Comparison of ENCODE assay signal across 27 mouse cellular contexts in genomic region chr10:129972994-129973393, GRCm38 (mm10). TPM values are rescaled to one million over a fixed set of nuclear protein-coding genes. Genes with fewer than 3 reads are reported as not detected.
DNase-seq lines count a peak whose midpoint lies in the region; ATAC-seq lines count a peak whose summit lies in the region.
"Not testable (repeated sequence)": the region's sequence is repeated elsewhere in the genome, so short reads cannot be mapped to it uniquely, and the experiment has no call there.
"Had no signal": no experiment of that assay in that cellular context is flagged by ENCODE, and none has a peak within 500 bp of the region (broad histone marks: within the 10 kb centered on the region; RNA-seq: fewer than 3 reads in every experiment).

No protein-coding gene starts in this region.

- not testable (repeated sequence) for H3K9ac ChIP-seq in forebrain, embryonic 11.5 days (ENCODE audit: low read length); forebrain, embryonic 14.5 days (ENCODE audit: low read length); intestine, embryonic 15.5 days; neural tube, embryonic 11.5 days (ENCODE audit: low read length)

- not testable (repeated sequence) for H3K9me3 ChIP-seq in forebrain, embryonic 11.5 days (ENCODE audit: control insufficient read depth, low read length); forebrain, embryonic 14.5 days (replicated peaks; ENCODE audit: control insufficient read depth, low read length); intestine, embryonic 15.5 days; neural tube, embryonic 11.5 days (ENCODE audit: control insufficient read depth, low read length)

- not testable (repeated sequence) for H3K4me3 ChIP-seq in forebrain, embryonic 11.5 days (ENCODE audit: low read depth, low read length); forebrain, embryonic 14.5 days (ENCODE audit: low read depth, low read length); intestine, embryonic 15.5 days (replicated peaks); neural tube, embryonic 11.5 days (ENCODE audit: low read depth, low read length)

- H3K27me3 ChIP-seq in forebrain, embryonic 11.5 days (ENCODE audit: control insufficient read depth, insufficient read depth, low read length); forebrain, embryonic 14.5 days (replicated peaks; ENCODE audit: control insufficient read depth, insufficient read depth, low read length); intestine, embryonic 15.5 days (replicated peaks); neural tube, embryonic 11.5 days (ENCODE audit: control insufficient read depth, insufficient read depth, low read length): not testable (repeated sequence)

- not testable (repeated sequence) for H3K27ac ChIP-seq in forebrain, embryonic 11.5 days (ENCODE audit: low read depth, low read length); forebrain, embryonic 14.5 days (ENCODE audit: low read depth, low read length); intestine, embryonic 15.5 days; neural tube, embryonic 11.5 days (ENCODE audit: low read depth, low read length)

- not testable (repeated sequence) for DNase-seq in forebrain, embryonic 11.5 days (ENCODE audit: low spot score); forebrain, embryonic 14.5 days (ENCODE audit: low spot score); neural tube, embryonic 11.5 days (ENCODE audit: low spot score)

- not testable (repeated sequence) for H3K4me1 ChIP-seq in forebrain, embryonic 11.5 days (replicated peaks; ENCODE audit: control insufficient read depth, insufficient read depth, low read length); forebrain, embryonic 14.5 days (ENCODE audit: control insufficient read depth, insufficient read depth, low read length); intestine, embryonic 15.5 days (replicated peaks); neural tube, embryonic 11.5 days (ENCODE audit: control insufficient read depth, insufficient read depth, low read length)

- no CpG with 5 or more reads among the region's 3 CpGs for WGBS in forebrain, embryonic 11.5 days
- WGBS in forebrain, embryonic 14.5 days: no CpG with 5 or more reads among the region's 3 CpGs
- no CpG with 5 or more reads among the region's 3 CpGs for WGBS in intestine, embryonic 15.5 days
- no CpG with 5 or more reads among the region's 3 CpGs for WGBS in neural tube, embryonic 11.5 days

- H3K4me2 ChIP-seq in forebrain, embryonic 11.5 days (ENCODE audit: low read depth, low read length, severe bottlenecking); forebrain, embryonic 14.5 days (ENCODE audit: low read length); intestine, embryonic 15.5 days (replicated peaks); neural tube, embryonic 11.5 days (ENCODE audit: low read depth): not testable (repeated sequence)

- not testable (repeated sequence) for H3K36me3 ChIP-seq in forebrain, embryonic 11.5 days (ENCODE audit: control insufficient read depth, insufficient read depth, low read length); forebrain, embryonic 14.5 days (ENCODE audit: control insufficient read depth, insufficient read depth, low read length); intestine, embryonic 15.5 days; neural tube, embryonic 11.5 days (ENCODE audit: control insufficient read depth, insufficient read depth, low read length)

- ATAC-seq in forebrain, embryonic 11.5 days (replicated peaks; ENCODE audit: low FRiP score): peak; percentile 79
- 0 out of 2 replicates have a peak, but pooled peaks have one; percentile 26 for ATAC-seq in forebrain, embryonic 14.5 days
- peak; percentile 53 for ATAC-seq in granulocyte monocyte progenitor cell, adult 5-6 weeks (replicated peaks; ENCODE audit: poor library complexity, severe bottlenecking)
- peak; percentile 53; the same call in 1 of the 2 replicates for ATAC-seq in intestine, embryonic 15.5 days
- ATAC-seq in megakaryocyte-erythroid progenitor cell, adult 5-6 weeks (replicated peaks; ENCODE audit: low FRiP score, low TSS enrichment, poor library complexity, severe bottlenecking): peak; percentile 90
- ATAC-seq in neural tube, embryonic 11.5 days (ENCODE audit: insufficient read depth, low FRiP score, low TSS enrichment): peak; percentile 55; the same call in 1 of the 2 replicates

RNA-seq across cellular contexts. Expression of gene Olfr247, which starts 2.9 kb away (rescaled TPM):
- polyA plus RNA-seq in forebrain, embryonic 11.5 days (2014; fragmentation: Nextera tagmentation; extraction: Ambion mirVana): not detected in 2 replicates
- polyA plus RNA-seq in forebrain, embryonic 14.5 days (2014; fragmentation: Nextera tagmentation; extraction: Ambion mirVana): not detected in 2 replicates
- total RNA-seq in granulocyte monocyte progenitor cell, adult 5-6 weeks (2014; fragmentation: Nextera tagmentation): not detected in 2 replicates
- total RNA-seq in granulocyte monocyte progenitor cell, adult 5-6 weeks (2017): not detected in 2 replicates
- polyA plus RNA-seq in intestine, embryonic 15.5 days (2015; fragmentation: Nextera tagmentation; extraction: Ambion mirVana): not detected in 2 replicates
- total RNA-seq in megakaryocyte-erythroid progenitor cell, adult 5-6 weeks (2014; fragmentation: Nextera tagmentation): not detected in 2 replicates
- not detected in 2 replicates for total RNA-seq in megakaryocyte-erythroid progenitor cell, adult 5-6 weeks (2017)
- polyA plus RNA-seq in neural tube, embryonic 11.5 days (2014; fragmentation: Nextera tagmentation; extraction: Ambion mirVana): not detected in 2 replicates
- total RNA-seq: adrenal gland, adult 18-20 months; adrenal gland, postnatal 10 days; adrenal gland, postnatal 36 days; CH12.LX; G1E; gastrocnemius, adult 2 months; gastrocnemius, postnatal 14 days; gastrocnemius, postnatal 4 days; heart, adult 18-20 months; heart, postnatal 10 days; heart, postnatal 36 days had no signal
- polyA plus RNA-seq: embryonic facial prominence, embryonic 12.5 days; embryonic facial prominence, embryonic 15.5 days; forebrain, embryonic 16.5 days; frontal cortex, adult 2 months; G1E; heart, embryonic 12.5 days; heart, embryonic 15.5 days; hindbrain, embryonic 12.5 days; hindbrain, embryonic 15.5 days; intestine, embryonic 14.5 days; Patski had no signal

RNA-seq across cellular contexts. Expression of gene Olfr819, which starts 5.9 kb away (rescaled TPM):
- polyA plus RNA-seq in forebrain, embryonic 11.5 days (2014; fragmentation: Nextera tagmentation; extraction: Ambion mirVana): not detected in 2 replicates
- not detected in 2 replicates for polyA plus RNA-seq in forebrain, embryonic 14.5 days (2014; fragmentation: Nextera tagmentation; extraction: Ambion mirVana)
- not detected in 2 replicates for total RNA-seq in granulocyte monocyte progenitor cell, adult 5-6 weeks (2014; fragmentation: Nextera tagmentation)
- total RNA-seq in granulocyte monocyte progenitor cell, adult 5-6 weeks (2017): not detected in 2 replicates
- not detected in 2 replicates for polyA plus RNA-seq in intestine, embryonic 15.5 days (2015; fragmentation: Nextera tagmentation; extraction: Ambion mirVana)
- not detected in 2 replicates for total RNA-seq in megakaryocyte-erythroid progenitor cell, adult 5-6 weeks (2014; fragmentation: Nextera tagmentation)
- total RNA-seq in megakaryocyte-erythroid progenitor cell, adult 5-6 weeks (2017): not detected in 2 replicates
- not detected in 2 replicates for polyA plus RNA-seq in neural tube, embryonic 11.5 days (2014; fragmentation: Nextera tagmentation; extraction: Ambion mirVana)
- total RNA-seq: adrenal gland, adult 18-20 months; adrenal gland, postnatal 10 days; adrenal gland, postnatal 36 days; CH12.LX; gastrocnemius, adult 2 months; gastrocnemius, postnatal 14 days; gastrocnemius, postnatal 4 days; heart, adult 18-20 months; heart, postnatal 10 days; heart, postnatal 36 days had no signal
- polyA plus RNA-seq: embryonic facial prominence, embryonic 12.5 days; embryonic facial prominence, embryonic 15.5 days; forebrain, embryonic 16.5 days; frontal cortex, adult 2 months; G1E; heart, embryonic 12.5 days; heart, embryonic 15.5 days; hindbrain, embryonic 12.5 days; hindbrain, embryonic 15.5 days; intestine, embryonic 14.5 days; Patski had no signal

RNA-seq across cellular contexts. Expression of gene Gm10310, which starts 11.9 kb away (rescaled TPM):
- not detected in 2 replicates for polyA plus RNA-seq in forebrain, embryonic 11.5 days (2014; fragmentation: Nextera tagmentation; extraction: Ambion mirVana)
- polyA plus RNA-seq in forebrain, embryonic 14.5 days (2014; fragmentation: Nextera tagmentation; extraction: Ambion mirVana): not detected in 2 replicates
- not detected in 2 replicates for total RNA-seq in granulocyte monocyte progenitor cell, adult 5-6 weeks (2014; fragmentation: Nextera tagmentation)
- not detected in 2 replicates for total RNA-seq in granulocyte monocyte progenitor cell, adult 5-6 weeks (2017)
- not detected in 2 replicates for polyA plus RNA-seq in intestine, embryonic 15.5 days (2015; fragmentation: Nextera tagmentation; extraction: Ambion mirVana)
- not detected in 2 replicates for total RNA-seq in megakaryocyte-erythroid progenitor cell, adult 5-6 weeks (2014; fragmentation: Nextera tagmentation)
- total RNA-seq in megakaryocyte-erythroid progenitor cell, adult 5-6 weeks (2017): not detected in 2 replicates
- polyA plus RNA-seq in neural tube, embryonic 11.5 days (2014; fragmentation: Nextera tagmentation; extraction: Ambion mirVana): not detected in 2 replicates
- total RNA-seq: adrenal gland, adult 18-20 months; adrenal gland, postnatal 10 days; adrenal gland, postnatal 36 days; CH12.LX; gastrocnemius, adult 2 months; gastrocnemius, postnatal 14 days; gastrocnemius, postnatal 4 days; heart, adult 18-20 months; heart, postnatal 10 days; heart, postnatal 36 days had no signal
- polyA plus RNA-seq: embryonic facial prominence, embryonic 12.5 days; forebrain, embryonic 16.5 days; frontal cortex, adult 2 months; G1E; heart, embryonic 12.5 days; heart, embryonic 15.5 days; hindbrain, embryonic 12.5 days; hindbrain, embryonic 15.5 days; intestine, embryonic 14.5 days; Patski had no signal

RNA-seq across cellular contexts. Expression of gene Olfr818, which starts 24.1 kb away (rescaled TPM):
- not detected in 2 replicates for polyA plus RNA-seq in forebrain, embryonic 11.5 days (2014; fragmentation: Nextera tagmentation; extraction: Ambion mirVana)
- polyA plus RNA-seq in forebrain, embryonic 14.5 days (2014; fragmentation: Nextera tagmentation; extraction: Ambion mirVana): not detected in 2 replicates
- total RNA-seq in granulocyte monocyte progenitor cell, adult 5-6 weeks (2014; fragmentation: Nextera tagmentation): not detected in 2 replicates
- total RNA-seq in granulocyte monocyte progenitor cell, adult 5-6 weeks (2017): not detected in 2 replicates
- not detected in 2 replicates for polyA plus RNA-seq in intestine, embryonic 15.5 days (2015; fragmentation: Nextera tagmentation; extraction: Ambion mirVana)
- not detected in 2 replicates for total RNA-seq in megakaryocyte-erythroid progenitor cell, adult 5-6 weeks (2014; fragmentation: Nextera tagmentation)
- total RNA-seq in megakaryocyte-erythroid progenitor cell, adult 5-6 weeks (2017): not detected in 2 replicates
- not detected in 2 replicates for polyA plus RNA-seq in neural tube, embryonic 11.5 days (2014; fragmentation: Nextera tagmentation; extraction: Ambion mirVana)
- total RNA-seq: adrenal gland, adult 18-20 months; adrenal gland, postnatal 10 days; adrenal gland, postnatal 36 days; CH12.LX; G1E; gastrocnemius, adult 2 months; gastrocnemius, postnatal 14 days; gastrocnemius, postnatal 4 days; heart, adult 18-20 months; heart, postnatal 10 days; heart, postnatal 36 days had no signal
- polyA plus RNA-seq: embryonic facial prominence, embryonic 12.5 days; embryonic facial prominence, embryonic 15.5 days; forebrain, embryonic 16.5 days; frontal cortex, adult 2 months; G1E; heart, embryonic 12.5 days; heart, embryonic 15.5 days; hindbrain, embryonic 12.5 days; hindbrain, embryonic 15.5 days; intestine, embryonic 14.5 days; Patski had no signal

RNA-seq across cellular contexts. Expression of gene Olfr820, which starts 39.4 kb away (rescaled TPM):
- not detected in 2 replicates for polyA plus RNA-seq in forebrain, embryonic 11.5 days (2014; fragmentation: Nextera tagmentation; extraction: Ambion mirVana)
- not detected in 2 replicates for polyA plus RNA-seq in forebrain, embryonic 14.5 days (2014; fragmentation: Nextera tagmentation; extraction: Ambion mirVana)
- not detected in 2 replicates for total RNA-seq in granulocyte monocyte progenitor cell, adult 5-6 weeks (2014; fragmentation: Nextera tagmentation)
- not detected in 2 replicates for total RNA-seq in granulocyte monocyte progenitor cell, adult 5-6 weeks (2017)
- not detected in 2 replicates for polyA plus RNA-seq in intestine, embryonic 15.5 days (2015; fragmentation: Nextera tagmentation; extraction: Ambion mirVana)
- total RNA-seq in megakaryocyte-erythroid progenitor cell, adult 5-6 weeks (2014; fragmentation: Nextera tagmentation): not detected in 2 replicates
- total RNA-seq in megakaryocyte-erythroid progenitor cell, adult 5-6 weeks (2017): not detected in 2 replicates
- not detected in 2 replicates for polyA plus RNA-seq in neural tube, embryonic 11.5 days (2014; fragmentation: Nextera tagmentation; extraction: Ambion mirVana)
- total RNA-seq: adrenal gland, adult 18-20 months; adrenal gland, postnatal 10 days; adrenal gland, postnatal 36 days; CH12.LX; gastrocnemius, adult 2 months; gastrocnemius, postnatal 14 days; gastrocnemius, postnatal 4 days; heart, adult 18-20 months; heart, postnatal 10 days; heart, postnatal 36 days had no signal
- polyA plus RNA-seq: embryonic facial prominence, embryonic 12.5 days; forebrain, embryonic 16.5 days; frontal cortex, adult 2 months; G1E; heart, embryonic 12.5 days; heart, embryonic 15.5 days; hindbrain, embryonic 12.5 days; hindbrain, embryonic 15.5 days; intestine, embryonic 14.5 days; Patski had no signal

Comparison
In these comparisons a context has a peak if more than half of its experiments do, and no peak if none do; other contexts are left out.
1. ATAC-seq: peak in every context shown above with its lines; median percentile 90 in megakaryocyte-erythroid progenitor cell, adult 5-6 weeks; 79 in forebrain, embryonic 11.5 days; 55 in neural tube, embryonic 11.5 days; 53 in granulocyte monocyte progenitor cell, adult 5-6 weeks; 53 in intestine, embryonic 15.5 days; 26 in forebrain, embryonic 14.5 days.